Mouse (Mus musculus): ENCODE data around the gene Clk4.

DNA sequence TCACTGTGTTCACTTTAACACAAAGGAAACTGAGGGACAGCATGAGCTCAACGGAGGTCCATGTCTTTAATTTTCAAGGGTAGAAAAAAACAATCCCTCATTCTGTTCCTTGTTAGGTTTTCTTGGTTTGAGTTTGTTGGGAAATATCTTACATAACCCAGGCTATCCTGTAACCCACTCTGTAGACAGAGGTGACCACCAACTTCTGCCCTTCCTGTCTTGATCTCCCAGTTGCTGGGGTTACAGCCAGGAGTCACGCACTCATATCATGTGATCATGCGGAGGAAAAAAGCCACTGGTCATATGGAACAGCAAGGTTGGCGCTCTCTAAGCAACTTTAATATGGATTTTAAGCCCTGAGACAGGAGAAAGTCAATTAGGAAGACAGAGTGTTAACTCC is 4.5 kb upstream of the Clk4 start:
- TF ChIP-seq CTCF (IDR thresholded peaks at IDR 0.05; ENCODE audit: borderline replicate concordance, insufficient read depth, low read depth, low read length) (no peak), POLR2A (IDR thresholded peaks at IDR 0.05; ENCODE audit: borderline replicate concordance, insufficient read depth, low read length) (no peak)

Data from cerebellum, adult 2 months (tissue).